Mouse (Mus musculus) embryo, embryonic 11.5 days (tissue): ENCODE results near the gene Use1.

Experiments
- DNase-seq: peaks from one replicate; pipeline ENCODE4 v3.0.0-alpha.2; 2012; ENCODE audit warnings: low read depth, low spot score

Gene Use1

GRCm38 (mm10) chr8:71402446-71402964 is 35.9 kb downstream of the Use1 start:
- DNase-seq, result no peak

- no peak for DNase-seq
Measured at GRCm38 (mm10) chr8:71403107-71403885, 36.6 kb downstream of the Use1 start.

- DNase-seq, result no peak
Measured at GRCm38 (mm10) chr8:71404011-71404410, 37.4 kb downstream of the Use1 start.

- no peak for DNase-seq
Measured at GRCm38 (mm10) chr8:71404951-71405351, 38.3 kb downstream of the Use1 start.

GRCm38 (mm10) chr8:71405401-71406098 is 38.9 kb downstream of the Use1 start, which contains the start of gene Ankle1:
TSS of gene Ankle1 (plus strand) at chr8:71406010.
- peak; percentile 91 for DNase-seq

GRCm38 (mm10) chr8:71406099-71407015 is 39.7 kb downstream of the Use1 start:
- DNase-seq, result peak; percentile 53

- DNase-seq, result no peak
Measured at GRCm38 (mm10) chr8:71407441-71407840, 40.8 kb downstream of the Use1 start.

- no peak for DNase-seq
Measured at GRCm38 (mm10) chr8:71408231-71408630, 41.6 kb downstream of the Use1 start.

- DNase-seq, result no peak
Measured at GRCm38 (mm10) chr8:71411535-71412273, 45.1 kb downstream of the Use1 start.
